Mouse (Mus musculus) forebrain, embryonic 16.5 days (tissue): ENCODE measurements around the gene Klf2. TPM values are rescaled to one million over a fixed set of nuclear protein-coding genes. Genes with fewer than 3 reads are reported as not detected.

Source experiments
- ATAC-seq: fragments of 200-750 bp; cut with Nextera tagmentation; 2 replicates; pipeline ENCODE4 v1.8.0; 2017; ENCODE audit warnings: mild to moderate bottlenecking, moderate library complexity
- H3K27ac ChIP-seq: fragments of 300-500 bp; sonication (generic); 2 replicates; pipeline ENCODE4 v1.5.1; 2014; ENCODE audit warnings: low read length, control low read depth
- H3K27me3 ChIP-seq: fragments of 300-500 bp; sonication (generic); replicated peaks from 2 replicates; pipeline ENCODE4 v1.6.1; 2014; ENCODE audit warnings: low read length; ENCODE audit not compliant: control insufficient read depth, insufficient read depth
- H3K36me3 ChIP-seq: fragments of 300-500 bp; sonication (generic); 2 replicates; pipeline ENCODE4 v1.6.1; 2014; ENCODE audit not compliant: control insufficient read depth, insufficient read depth
- H3K4me1 ChIP-seq: fragments of 300-500 bp; sonication (generic); replicated peaks from 2 replicates; pipeline ENCODE4 v1.6.1; 2014; ENCODE audit warnings: low read length; ENCODE audit not compliant: control insufficient read depth, insufficient read depth
- H3K4me2 ChIP-seq: fragments of 300-500 bp; sonication (generic); 2 replicates; pipeline ENCODE4 v1.6.1; 2014; ENCODE audit warnings: mild to moderate bottlenecking, low read length, control low read depth
- H3K4me3 ChIP-seq: fragments of 300-500 bp; sonication (generic); replicated peaks from 2 replicates; pipeline ENCODE4 v1.5.1; 2014; ENCODE audit warnings: mild to moderate bottlenecking, low read length, control low read depth
- H3K9ac ChIP-seq: fragments of 300-500 bp; sonication (generic); replicated peaks from 2 replicates; pipeline ENCODE4 v1.6.1; 2014; ENCODE audit warnings: low read depth, low read length, control low read depth
- H3K9me3 ChIP-seq: fragments of 300-500 bp; sonication (generic); 2 replicates; pipeline ENCODE4 v1.6.1; 2016; ENCODE audit warnings: low read length; ENCODE audit not compliant: control insufficient read depth
- WGBS: fragments of 180-500 bp; shearing (Covaris S2); extraction: QIAGEN DNeasy Blood & Tissue Kit; methylation state at CpG from one replicate; pipeline ENCODE4 v1.1.7; 2014; 5-methylcytosine and 5-hydroxymethylcytosine counted together
- polyA plus RNA-seq: library from polyadenylated mRNA; unstranded; fragments of >200 nt; fragmentation: Nextera tagmentation; extraction: Ambion mirVana; gene quantifications from 2 replicates; pipeline ENCODE4 v1.2.1, GENCODE M21; 2015

Klf2 gene
- polyA plus RNA-seq, 1 experiment from 2014 or later, result 3.2 TPM

- Histone ChIP-seq H3K4me2 (no peak overlapping the region), H3K9me3 (no peaks in the 10 kb centered on the region), H3K4me1 (no peaks in the 10 kb centered on the region), H3K4me3 (no peak overlapping the region), H3K9ac (no peak overlapping the region), H3K27ac (no peak overlapping the region), H3K36me3 (no peaks in the 10 kb centered on the region), H3K27me3 (0 out of 2 replicates have a peak, but pooled peaks cover 2% of the 10 kb centered on the region)
- no peak for ATAC-seq
- WGBS, result 37% methylated on average over 3 of the region's 3 CpGs
These were observed 37.2 kb upstream of the Klf2 start for GRCm38 (mm10) chr8:72281634-72282033.

GRCm38 (mm10) chr8:72285285-72285684, 33.5 kb upstream of the Klf2 start:
- Histone ChIP-seq H3K4me1 (no peaks in the 10 kb centered on the region), H3K27me3 (0 out of 2 replicates have a peak, but pooled peaks cover 2% of the 10 kb centered on the region)
- 67% methylated on average over 4 of the region's 4 CpGs for WGBS

GRCm38 (mm10) chr8:72289051-72289450, 29.8 kb upstream of the Klf2 start:
- Histone ChIP-seq H3K4me1 (no peaks in the 10 kb centered on the region), H3K36me3 (no peaks in the 10 kb centered on the region), H3K27ac (no peak overlapping the region), H3K4me2 (no peak overlapping the region), H3K9ac (no peak overlapping the region), H3K27me3 (0 out of 2 replicates have a peak, but pooled peaks cover 2% of the 10 kb centered on the region), H3K9me3 (no peaks in the 10 kb centered on the region), H3K4me3 (no peak overlapping the region)
- ATAC-seq, result no peak

More at GRCm38 (mm10) chr8:72285285-72285684, 33.5 kb upstream of the Klf2 start:
- Histone ChIP-seq H3K9me3 (no peaks in the 10 kb centered on the region), H3K4me2 (no peak overlapping the region), H3K9ac (no peak overlapping the region), H3K36me3 (no peaks in the 10 kb centered on the region), H3K27ac (no peak overlapping the region), H3K4me3 (no peak overlapping the region)
- no peak for ATAC-seq

GRCm38 (mm10) chr8:72291104-72291503, 27.7 kb upstream of the Klf2 start:
- Histone ChIP-seq H3K27me3 (no peaks in the 10 kb centered on the region), H3K36me3 (no peaks in the 10 kb centered on the region), H3K4me3 (no peak overlapping the region), H3K4me1 (peaks cover 8% of the 10 kb centered on the region), H3K4me2 (no peak overlapping the region), H3K27ac (no peak overlapping the region), H3K9me3 (no peaks in the 10 kb centered on the region), H3K9ac (no peak overlapping the region)
- 85% methylated on average over 2 of the region's 2 CpGs for WGBS
- ATAC-seq, result no peak

- H3K9ac ChIP-seq, result no peak overlapping the region
- H3K27me3 ChIP-seq, result no peaks in the 10 kb centered on the region
- no peak overlapping the region for H3K4me3 ChIP-seq
- no peak overlapping the region for H3K27ac ChIP-seq
- H3K9me3 ChIP-seq, result no peaks in the 10 kb centered on the region
- H3K4me2 ChIP-seq, result no peak overlapping the region
- H3K36me3 ChIP-seq, result no peaks in the 10 kb centered on the region
- ATAC-seq, result no peak
- H3K4me1 ChIP-seq, result peaks cover 9% of the 10 kb centered on the region
These were observed 25.5 kb upstream of the Klf2 start for GRCm38 (mm10) chr8:72293309-72293708.

GRCm38 (mm10) chr8:72295125-72295524, 23.7 kb upstream of the Klf2 start:
- H3K4me3 ChIP-seq, result no peak overlapping the region
- H3K4me1 ChIP-seq, result peaks cover 9% of the 10 kb centered on the region
- H3K4me2 ChIP-seq, result no peak overlapping the region
- no peaks in the 10 kb centered on the region for H3K27me3 ChIP-seq
- 69% methylated on average over 3 of the region's 3 CpGs for WGBS
- no peak overlapping the region for H3K9ac ChIP-seq
- no peak; the same call in 1 of the 2 replicates for ATAC-seq
- no peaks in the 10 kb centered on the region for H3K9me3 ChIP-seq
- H3K36me3 ChIP-seq, result no peaks in the 10 kb centered on the region
- no peak overlapping the region for H3K27ac ChIP-seq

- Histone ChIP-seq H3K27ac (peak overlapping the region; percentile 55), H3K36me3 (no peaks in the 10 kb centered on the region), H3K9me3 (no peaks in the 10 kb centered on the region), H3K27me3 (no peaks in the 10 kb centered on the region), H3K4me1 (peaks cover 9% of the 10 kb centered on the region), H3K4me3 (no peak overlapping the region), H3K9ac (no peak overlapping the region), H3K4me2 (no peak overlapping the region; the same call in 1 of the 2 replicates)
- WGBS, result 54% methylated on average over 8 of the region's 8 CpGs
- peak; percentile 88 for ATAC-seq
These were observed 23.2 kb upstream of the Klf2 start for GRCm38 (mm10) chr8:72295679-72296078.

- no peaks in the 10 kb centered on the region for H3K27me3 ChIP-seq
- no peak overlapping the region for H3K9ac ChIP-seq
- H3K4me1 ChIP-seq, result peaks cover 9% of the 10 kb centered on the region
- no peak for ATAC-seq
- no peak overlapping the region for H3K27ac ChIP-seq
- no peaks in the 10 kb centered on the region for H3K36me3 ChIP-seq
- H3K9me3 ChIP-seq, result no peaks in the 10 kb centered on the region
- no peak overlapping the region for H3K4me3 ChIP-seq
- no peak overlapping the region for H3K4me2 ChIP-seq
- WGBS, result 93% methylated on average over 8 of the region's 8 CpGs
These were observed 22.3 kb upstream of the Klf2 start for GRCm38 (mm10) chr8:72296561-72296960.

GRCm38 (mm10) chr8:72298928-72299327, 19.9 kb upstream of the Klf2 start:
- no peak for ATAC-seq
- 74% methylated on average over 1 of the region's 1 CpGs for WGBS
- no peaks in the 10 kb centered on the region for H3K36me3 ChIP-seq
- H3K27ac ChIP-seq, result no peak overlapping the region
- H3K9ac ChIP-seq, result no peak overlapping the region
- no peaks in the 10 kb centered on the region for H3K27me3 ChIP-seq
- H3K4me3 ChIP-seq, result no peak overlapping the region
- no peaks in the 10 kb centered on the region for H3K9me3 ChIP-seq
- H3K4me2 ChIP-seq, result no peak overlapping the region
- H3K4me1 ChIP-seq, result peaks cover 9% of the 10 kb centered on the region
